Mouse (Mus musculus): ENCODE results near the gene Cxcl12. TPM values are rescaled to one million over a fixed set of nuclear protein-coding genes. Genes with fewer than 3 reads are reported as not detected.

Gene Cxcl12
- polyA plus RNA-seq, 1 experiment = 1.6 TPM

GRCm38 (mm10) chr6:117198871-117199270, 30.5 kb downstream of the Cxcl12 start:
- Histone ChIP-seq H3K27ac (ENCODE audit: insufficient read depth, low read depth, low read length) (no peak overlapping the region), H3K4me1 (ENCODE audit: control insufficient read depth, insufficient read depth, low read length) (no peaks in the 10 kb centered on the region), H3K4me3 (ENCODE audit: insufficient read depth, low read length) (no peak overlapping the region)
- TF ChIP-seq POLR2A (IDR thresholded peaks at IDR 0.05; ENCODE audit: borderline replicate concordance, low read depth, low read length) (no peak), CTCF (IDR thresholded peaks at IDR 0.05; ENCODE audit: low read depth, low read length) (no peak)

GRCm38 (mm10) chr6:117199718-117200117, 31.4 kb downstream of the Cxcl12 start:
- TF ChIP-seq CTCF (IDR thresholded peaks at IDR 0.05; ENCODE audit: low read depth, low read length) (no peak), POLR2A (IDR thresholded peaks at IDR 0.05; ENCODE audit: borderline replicate concordance, low read depth, low read length) (no peak)
- Histone ChIP-seq H3K4me1 (ENCODE audit: control insufficient read depth, insufficient read depth, low read length) (no peaks in the 10 kb centered on the region), H3K4me3 (ENCODE audit: insufficient read depth, low read length) (no peak overlapping the region), H3K27ac (ENCODE audit: insufficient read depth, low read depth, low read length) (no peak overlapping the region)

- Histone ChIP-seq H3K4me3 (ENCODE audit: insufficient read depth, low read length) (no peak overlapping the region), H3K4me1 (ENCODE audit: control insufficient read depth, insufficient read depth, low read length) (no peaks in the 10 kb centered on the region), H3K27ac (ENCODE audit: insufficient read depth, low read depth, low read length) (no peak overlapping the region)
- TF ChIP-seq POLR2A (IDR thresholded peaks at IDR 0.05; ENCODE audit: borderline replicate concordance, low read depth, low read length) (no peak), CTCF (IDR thresholded peaks at IDR 0.05; ENCODE audit: low read depth, low read length) (no peak)
These were observed 32.6 kb downstream of the Cxcl12 start for GRCm38 (mm10) chr6:117200916-117201315.

- TF ChIP-seq POLR2A (IDR thresholded peaks at IDR 0.05; ENCODE audit: borderline replicate concordance, low read depth, low read length) (no peak), CTCF (IDR thresholded peaks at IDR 0.05; ENCODE audit: low read depth, low read length) (no peak)
These were observed 33.1 kb downstream of the Cxcl12 start for GRCm38 (mm10) chr6:117201396-117201795.

GRCm38 (mm10) chr6:117201859-117202258, 33.5 kb downstream of the Cxcl12 start:
- Histone ChIP-seq H3K4me3 (ENCODE audit: insufficient read depth, low read length) (no peak overlapping the region), H3K4me1 (ENCODE audit: control insufficient read depth, insufficient read depth, low read length) (no peaks in the 10 kb centered on the region), H3K27ac (ENCODE audit: insufficient read depth, low read depth, low read length) (no peak overlapping the region)
- TF ChIP-seq CTCF (IDR thresholded peaks at IDR 0.05; ENCODE audit: low read depth, low read length) (no peak), POLR2A (IDR thresholded peaks at IDR 0.05; ENCODE audit: borderline replicate concordance, low read depth, low read length) (no peak)

More at GRCm38 (mm10) chr6:117201396-117201795, 33.1 kb downstream of the Cxcl12 start:
- Histone ChIP-seq H3K4me1 (ENCODE audit: control insufficient read depth, insufficient read depth, low read length) (no peaks in the 10 kb centered on the region), H3K4me3 (ENCODE audit: insufficient read depth, low read length) (no peak overlapping the region), H3K27ac (ENCODE audit: insufficient read depth, low read depth, low read length) (no peak overlapping the region)

GRCm38 (mm10) chr6:117202856-117203400, 34.6 kb downstream of the Cxcl12 start:
- Histone ChIP-seq H3K4me1 (ENCODE audit: control insufficient read depth, insufficient read depth, low read length) (no peaks in the 10 kb centered on the region), H3K27ac (ENCODE audit: insufficient read depth, low read depth, low read length) (no peak overlapping the region), H3K4me3 (ENCODE audit: insufficient read depth, low read length) (no peak overlapping the region)
- TF ChIP-seq CTCF (IDR thresholded peaks at IDR 0.05; ENCODE audit: low read depth, low read length) (no peak), POLR2A (IDR thresholded peaks at IDR 0.05; ENCODE audit: borderline replicate concordance, low read depth, low read length) (no peak)

- no peak for TF ChIP-seq POLR2A (IDR thresholded peaks at IDR 0.05; ENCODE audit: borderline replicate concordance, low read depth, low read length)
- TF ChIP-seq CTCF (IDR thresholded peaks at IDR 0.05; ENCODE audit: low read depth, low read length) = no peak
- Histone ChIP-seq H3K4me3 (ENCODE audit: insufficient read depth, low read length) (no peak overlapping the region), H3K4me1 (ENCODE audit: control insufficient read depth, insufficient read depth, low read length) (no peaks in the 10 kb centered on the region), H3K27ac (ENCODE audit: insufficient read depth, low read depth, low read length) (no peak overlapping the region)
These were observed 35.8 kb downstream of the Cxcl12 start for GRCm38 (mm10) chr6:117204112-117204511.

GRCm38 (mm10) chr6:117206834-117207233, 38.5 kb downstream of the Cxcl12 start:
- no peak overlapping the region for H3K4me3 ChIP-seq (ENCODE audit: insufficient read depth, low read length)
- H3K27ac ChIP-seq (ENCODE audit: insufficient read depth, low read depth, low read length) = no peak overlapping the region
- H3K4me1 ChIP-seq (ENCODE audit: control insufficient read depth, insufficient read depth, low read length) = no peaks in the 10 kb centered on the region
- TF ChIP-seq POLR2A (IDR thresholded peaks at IDR 0.05; ENCODE audit: borderline replicate concordance, low read depth, low read length) = no peak
- TF ChIP-seq CTCF (IDR thresholded peaks at IDR 0.05; ENCODE audit: low read depth, low read length) = no peak

GRCm38 (mm10) chr6:117207289-117207688, 39.0 kb downstream of the Cxcl12 start:
- H3K4me1 ChIP-seq (ENCODE audit: control insufficient read depth, insufficient read depth, low read length) = no peaks in the 10 kb centered on the region
- H3K27ac ChIP-seq (ENCODE audit: insufficient read depth, low read depth, low read length) = no peak overlapping the region
- H3K4me3 ChIP-seq (ENCODE audit: insufficient read depth, low read length) = no peak overlapping the region
- TF ChIP-seq POLR2A (IDR thresholded peaks at IDR 0.05; ENCODE audit: borderline replicate concordance, low read depth, low read length) = no peak

- Histone ChIP-seq H3K4me3 (ENCODE audit: insufficient read depth, low read length) (no peak overlapping the region), H3K4me1 (ENCODE audit: control insufficient read depth, insufficient read depth, low read length) (no peaks in the 10 kb centered on the region), H3K27ac (ENCODE audit: insufficient read depth, low read depth, low read length) (no peak overlapping the region)
- TF ChIP-seq POLR2A (IDR thresholded peaks at IDR 0.05; ENCODE audit: borderline replicate concordance, low read depth, low read length) (no peak), CTCF (IDR thresholded peaks at IDR 0.05; ENCODE audit: low read depth, low read length) (no peak)
These were observed 41.8 kb downstream of the Cxcl12 start for GRCm38 (mm10) chr6:117210086-117210485.

GRCm38 (mm10) chr6:117210536-117210935, 42.2 kb downstream of the Cxcl12 start:
- Histone ChIP-seq H3K27ac (ENCODE audit: insufficient read depth, low read depth, low read length) (no peak overlapping the region), H3K4me1 (ENCODE audit: control insufficient read depth, insufficient read depth, low read length) (no peaks in the 10 kb centered on the region), H3K4me3 (ENCODE audit: insufficient read depth, low read length) (no peak overlapping the region)
- TF ChIP-seq CTCF (IDR thresholded peaks at IDR 0.05; ENCODE audit: low read depth, low read length) (no peak), POLR2A (IDR thresholded peaks at IDR 0.05; ENCODE audit: borderline replicate concordance, low read depth, low read length) (no peak)
